Mouse (Mus musculus) cerebellum, postnatal 10 days (tissue): ENCODE measurements around the gene Dpp7.

ENCODE experiments used
- DNase-seq, 2 experiments: peaks; one replicate each; pipeline ENCODE4 v3.0.0; 2021; ENCODE audit warnings: mixed read lengths in 2 of 2

Dpp7 gene

GRCm38 (mm10) chr2:25356208-25357079 lies at the start of gene Dpp7:
Gene Dpp7 (minus strand): TSS chr2:25356359.
- peak; percentile 93 to 94 for DNase-seq

DNA sequence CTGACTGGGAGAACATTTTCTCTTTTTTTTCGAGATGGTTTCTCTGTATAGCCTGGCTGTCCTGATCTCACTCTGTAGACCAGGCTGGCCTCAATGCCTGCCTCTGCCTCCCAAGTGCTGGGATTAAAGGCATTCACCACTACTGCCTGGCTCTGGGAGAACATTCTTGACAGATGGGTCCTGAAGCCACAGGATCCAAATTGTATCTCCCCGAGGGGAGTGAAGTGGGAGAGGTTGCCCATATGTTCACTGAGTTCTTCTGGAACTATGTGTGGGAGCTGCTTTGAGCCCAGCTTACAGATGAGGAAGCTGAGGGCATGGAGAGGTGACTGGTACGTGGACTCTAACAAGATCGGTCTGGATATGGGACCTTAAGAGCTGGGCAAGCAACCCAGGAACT lies 47.8 kb upstream of the Dpp7 start:
- no peak for DNase-seq

DNA sequence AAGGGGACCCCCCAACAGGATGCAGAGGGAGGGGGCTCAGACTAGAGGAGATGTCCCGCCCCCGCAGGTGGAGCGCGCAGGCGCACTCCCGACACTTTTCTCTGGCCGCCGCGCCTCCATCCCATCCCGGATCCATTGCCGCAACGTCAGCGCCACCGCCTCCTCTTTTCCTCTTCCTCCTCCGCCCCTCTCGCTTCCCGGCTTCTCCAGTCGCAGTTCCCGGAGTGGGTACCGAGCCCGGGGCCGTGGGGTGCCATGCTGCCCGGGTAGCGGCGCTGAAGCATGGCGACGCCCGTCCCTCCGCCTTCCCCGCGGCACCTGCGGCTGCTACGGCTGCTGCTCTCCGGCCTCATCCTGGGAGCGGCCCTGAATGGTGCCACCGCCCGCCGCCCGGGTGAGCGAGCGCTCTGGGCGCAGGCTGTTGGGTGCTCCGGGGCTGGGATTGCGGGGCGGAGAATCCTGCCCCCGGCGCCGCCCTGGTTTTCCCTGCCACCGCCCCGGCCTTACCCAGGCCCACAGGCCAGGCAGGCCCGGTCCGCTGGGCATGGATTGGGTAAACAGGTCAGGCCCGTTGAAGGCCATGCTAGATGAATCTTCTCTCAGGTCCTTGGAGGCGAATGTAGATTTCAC lies 46.9 kb upstream of the Dpp7 start:
- peak; percentile 94 to 96 for DNase-seq

GRCm38 (mm10) chr2:25402377-25402971 lies 46.3 kb upstream of the Dpp7 start:
- peak; percentile 94 to 97 for DNase-seq

GRCm38 (mm10) chr2:25400764-25401163 lies 44.6 kb upstream of the Dpp7 start:
- peak; percentile 81 to 82 for DNase-seq

- DNase-seq = no peak
Measured at GRCm38 (mm10) chr2:25400291-25400690, 44.1 kb upstream of the Dpp7 start.

- no peak for DNase-seq
Measured at GRCm38 (mm10) chr2:25399051-25399450, 42.9 kb upstream of the Dpp7 start, which contains the start of gene Npdc1. Gene Npdc1 (plus strand): TSS chr2:25399351.

GRCm38 (mm10) chr2:25398065-25398464 lies 41.9 kb upstream of the Dpp7 start:
- DNase-seq = no peak

DNA sequence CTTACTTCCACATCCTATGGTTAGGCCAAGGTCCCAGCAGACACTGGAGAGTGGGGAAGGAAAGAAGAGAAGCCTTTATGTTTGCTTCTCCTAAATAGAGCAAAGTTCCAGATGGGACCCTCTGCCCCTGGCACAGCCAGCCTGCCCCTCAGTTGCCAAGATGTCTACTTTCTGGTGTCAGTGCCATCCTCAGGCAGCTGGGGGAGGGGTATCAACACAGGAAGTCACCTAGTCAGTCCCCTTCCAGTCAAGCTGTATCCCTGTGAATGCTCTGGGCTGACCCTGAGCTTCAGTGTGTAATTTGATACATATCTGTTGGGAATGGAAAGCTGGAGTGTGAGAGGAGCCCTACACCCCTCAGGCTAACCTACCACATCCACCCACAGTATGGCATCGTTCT lies 40.9 kb upstream of the Dpp7 start:
- DNase-seq = peak; percentile 73 to 78

DNA sequence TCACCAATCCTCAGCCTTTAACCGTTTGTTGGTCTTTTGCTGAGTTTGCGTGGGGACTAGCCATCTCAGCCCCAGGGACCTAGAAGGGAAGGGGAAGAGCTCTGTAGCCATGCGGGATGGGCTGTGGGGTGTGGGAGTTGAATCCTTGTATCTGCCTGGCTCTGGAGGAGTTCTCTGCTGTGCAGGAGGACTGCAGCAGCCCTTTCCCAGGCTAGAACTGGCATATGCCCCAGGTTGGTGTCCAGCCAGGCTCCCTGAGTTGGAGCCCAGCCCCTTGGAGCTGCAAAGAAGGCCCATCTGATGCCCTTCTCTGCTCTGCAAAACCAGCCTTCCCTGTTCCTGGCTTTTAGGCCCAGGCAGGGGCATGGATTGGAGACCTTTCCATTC lies 40.4 kb upstream of the Dpp7 start:
- peak; percentile 89 to 94 for DNase-seq

- peak; percentile 46 to 67 for DNase-seq
Measured at GRCm38 (mm10) chr2:25395721-25396596, 39.8 kb upstream of the Dpp7 start, which contains the start of gene Entpd2. Gene Entpd2 (plus strand): TSS chr2:25395874.

GRCm38 (mm10) chr2:25394281-25395221 lies 38.4 kb upstream of the Dpp7 start:
- DNase-seq = peak; percentile 71 to 80

DNA sequence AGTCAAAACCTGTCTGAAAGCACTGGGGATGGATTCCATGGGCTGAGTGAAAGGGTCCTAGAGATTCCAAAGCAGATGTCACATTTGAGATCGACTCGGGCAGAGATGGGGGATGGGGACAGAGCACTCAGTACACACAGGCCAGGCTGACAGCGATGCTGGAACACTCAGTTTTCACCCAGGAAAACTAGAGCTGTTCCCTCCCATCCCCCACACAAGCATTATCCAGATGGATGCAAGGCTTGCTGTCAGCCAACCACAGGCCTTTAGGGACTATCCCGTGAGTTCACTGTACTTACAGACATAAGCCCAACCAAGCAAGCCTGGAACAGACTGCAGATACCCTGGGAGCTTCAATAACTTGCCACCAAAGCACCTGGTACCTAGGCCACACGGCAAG lies 35.1 kb upstream of the Dpp7 start:
- DNase-seq = peak; percentile 59 to 66

- no peak for DNase-seq
Measured at GRCm38 (mm10) chr2:25384492-25384891, 28.3 kb upstream of the Dpp7 start.

GRCm38 (mm10) chr2:25376589-25376988 lies 20.4 kb upstream of the Dpp7 start:
- peak; percentile 83 to 87 for DNase-seq

DNA sequence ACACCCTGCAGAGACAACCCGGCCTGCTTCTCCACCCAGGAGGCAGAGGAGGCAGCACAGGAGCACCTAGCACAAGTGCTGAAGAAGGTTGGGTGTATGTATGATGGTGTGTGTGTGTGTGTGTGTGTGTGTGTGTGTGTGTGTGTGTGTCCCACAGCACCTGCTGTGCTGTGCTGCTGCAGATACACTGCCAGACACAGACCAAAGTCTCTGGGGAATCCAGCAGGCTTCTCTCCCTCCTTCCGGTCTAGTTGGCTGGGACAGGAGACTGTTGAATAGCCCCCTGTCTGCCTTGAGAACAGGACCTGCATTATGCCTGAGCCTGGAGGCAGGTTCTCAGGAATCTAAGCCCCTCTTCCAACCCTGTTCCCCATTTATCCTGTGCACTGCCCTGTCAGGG lies 17.3 kb upstream of the Dpp7 start:
- peak in 1 of 2 experiments; percentile 25 for DNase-seq

DNA sequence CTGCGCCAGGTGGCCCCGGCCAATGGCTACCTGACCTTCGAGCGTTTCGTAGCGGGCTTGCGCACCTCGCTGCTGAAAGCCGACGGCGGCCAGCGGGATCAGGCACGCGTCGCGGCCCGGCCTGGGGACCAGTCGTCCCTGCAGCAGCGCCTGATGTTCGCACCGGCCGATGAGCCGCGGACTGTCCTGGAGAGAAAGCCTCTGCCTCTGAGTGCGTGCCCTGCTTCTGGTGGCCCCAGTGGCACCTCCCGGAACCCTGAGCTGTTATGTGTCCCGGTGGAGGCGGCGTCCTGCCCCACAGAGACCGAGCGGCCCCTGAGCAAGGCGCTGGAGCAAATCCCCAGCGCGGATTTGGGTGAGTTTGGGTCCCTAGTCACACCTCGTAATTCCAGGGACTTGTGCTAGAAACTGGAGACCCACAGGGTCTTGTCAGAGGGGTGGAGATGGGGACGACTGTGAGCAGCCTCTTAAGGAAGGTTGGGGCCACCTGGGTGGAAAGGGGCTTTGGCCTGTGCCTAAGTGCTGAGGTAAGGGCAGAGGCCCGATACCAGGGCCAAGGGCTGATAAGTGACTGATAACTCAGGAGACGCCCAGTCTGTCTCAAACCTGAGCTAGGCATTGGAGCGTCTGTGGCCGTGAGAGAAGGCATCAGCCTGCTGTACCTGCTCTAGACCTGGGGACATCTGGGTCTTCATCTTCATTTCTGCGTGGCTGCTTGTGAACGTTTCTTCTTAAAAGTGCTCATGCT lies 16.7 kb upstream of the Dpp7 start:
- no peak for DNase-seq

DNA sequence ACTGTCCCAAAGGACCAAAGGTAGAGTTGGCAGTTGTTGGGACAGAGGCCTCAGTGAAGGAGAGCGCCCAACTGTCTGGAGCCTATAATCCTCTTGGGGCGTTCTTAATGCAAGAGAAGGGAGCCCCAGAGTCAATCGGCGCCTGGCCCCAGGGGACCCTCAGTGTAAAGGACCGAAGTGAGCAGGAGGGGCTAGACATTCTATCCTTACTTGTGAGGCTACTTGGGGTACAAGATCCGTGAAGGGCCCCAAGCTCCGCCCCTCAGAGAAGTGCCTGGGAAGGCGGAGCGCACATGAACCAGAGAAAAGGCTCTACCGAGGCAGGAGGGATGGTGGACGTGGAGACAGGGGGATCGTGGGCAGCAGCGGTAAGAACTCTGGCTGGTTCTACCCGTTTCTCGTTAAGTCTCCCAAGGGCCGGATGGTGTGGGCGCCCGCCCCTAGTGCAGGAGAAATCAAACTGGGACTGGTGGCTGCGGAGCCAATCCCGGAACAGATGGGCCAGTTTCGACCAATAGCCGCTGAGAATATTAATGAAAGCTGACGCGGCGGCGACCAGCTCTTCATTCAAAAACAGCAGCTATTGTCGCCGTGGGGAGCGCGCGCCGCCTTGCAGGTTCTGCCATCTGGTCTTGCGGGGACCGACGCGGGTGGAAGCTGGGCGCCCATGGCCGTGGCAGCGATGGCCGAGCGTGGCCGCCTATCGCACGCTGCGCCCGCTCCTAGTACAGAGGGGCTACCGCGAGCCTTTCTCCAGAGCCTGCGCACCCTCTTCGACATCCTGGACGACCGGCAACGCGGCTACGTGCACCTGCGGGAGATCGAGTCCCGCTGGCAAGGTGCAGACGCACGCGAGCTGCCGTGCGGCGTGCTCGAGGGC lies 15.8 kb upstream of the Dpp7 start, which contains the start of gene Sapcd2:
Gene Sapcd2 (plus strand): TSS at position 558 of the 880 bp plus-strand sequence.
- DNase-seq = peak; percentile 91 to 93

DNA sequence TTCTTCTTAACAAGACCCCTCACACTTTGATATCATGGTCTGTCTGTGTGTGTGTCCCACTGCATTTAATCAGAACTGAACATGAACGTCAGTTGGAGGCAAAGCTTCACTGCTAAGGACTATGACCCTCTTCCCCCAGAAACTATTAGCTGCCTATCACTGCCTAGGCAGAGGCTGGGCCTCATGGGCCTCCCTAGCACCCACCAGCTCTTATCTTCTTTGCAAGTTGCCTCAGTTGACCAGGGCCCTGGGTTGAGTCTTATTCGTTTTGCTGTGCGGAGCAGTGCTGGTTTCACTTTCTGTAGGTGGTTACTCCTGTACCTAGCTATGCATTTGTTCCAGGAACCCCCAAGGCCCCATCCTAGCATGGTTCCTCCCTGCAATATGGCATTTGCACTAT lies 13.8 kb upstream of the Dpp7 start:
- no peak for DNase-seq
